Mouse (Mus musculus): Measurements from ENCODE around the gene Dpp8.

DNA sequence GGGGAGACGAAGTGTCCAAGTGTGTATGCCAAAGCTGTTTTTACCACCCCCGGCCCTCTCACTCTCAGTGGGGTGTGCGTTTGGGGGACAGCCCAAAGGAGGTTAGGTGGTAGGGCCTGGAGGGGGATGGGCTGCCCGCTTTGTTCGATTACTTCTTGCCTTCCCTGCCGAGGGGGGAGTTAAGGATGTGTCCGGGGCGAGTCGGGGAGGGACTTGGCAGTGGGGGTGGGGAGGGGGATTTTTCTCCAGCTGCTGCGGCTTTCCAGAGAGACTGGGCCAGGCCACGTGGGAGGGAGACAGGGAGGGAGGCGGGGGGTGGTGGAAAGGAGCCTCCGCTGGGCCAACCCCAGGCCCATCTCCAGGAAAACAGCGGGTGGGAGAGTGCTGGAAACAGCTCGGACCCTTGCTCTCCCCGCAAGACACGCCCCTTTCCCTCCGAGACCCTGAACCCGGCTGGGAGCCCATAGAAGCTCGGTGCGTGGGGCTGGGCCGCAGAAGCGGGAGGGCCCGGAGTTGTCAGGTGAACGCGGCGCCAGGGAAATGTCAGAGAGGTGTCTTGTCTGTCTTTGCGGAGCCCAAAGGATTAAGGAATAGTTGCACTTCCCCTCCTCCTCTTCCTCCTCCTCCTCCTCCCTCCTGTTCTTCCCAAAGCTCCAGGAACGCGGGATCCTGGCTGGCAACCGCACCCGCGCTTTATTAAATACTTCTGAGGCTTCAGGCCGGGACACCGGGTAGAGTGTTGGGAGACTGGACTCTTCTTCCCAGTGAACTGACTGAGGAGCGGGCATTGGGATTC lies 70.4 kb downstream of the Dpp8 start:
- TF ChIP-seq POLR2A (IDR thresholded peaks at IDR 0.05; ENCODE audit: extremely low read depth, insufficient read depth, low read length) (no peak), CTCF (IDR thresholded peaks at IDR 0.05; ENCODE audit: extremely low read depth, insufficient read depth, low read length) (no peak)
